Mouse (Mus musculus) kidney, adult 2 months (tissue): ENCODE measurements around the gene Trim31. TPM values are rescaled to one million over a fixed set of nuclear protein-coding genes. Genes with fewer than 3 reads are reported as not detected.

Experiments
- DNase-seq: peaks from one replicate; pipeline ENCODE4 v3.0.0; 2021
- H3K27ac ChIP-seq: fragments of 200-500 bp; 2 replicates; pipeline ENCODE4 v1.5.1; 2012; ENCODE audit warnings: low read depth, low read length, control low read depth, inconsistent platforms; ENCODE audit not compliant: insufficient read depth
- H3K27me3 ChIP-seq: fragments of 200-500 bp; replicated peaks from 2 replicates; pipeline ENCODE4 v1.6.1; 2012; ENCODE audit warnings: mild to moderate bottlenecking, moderate library complexity, low read length, inconsistent platforms; ENCODE audit not compliant: control insufficient read depth, insufficient read depth
- H3K36me3 ChIP-seq: fragments of 200-500 bp; 2 replicates; pipeline ENCODE4 v1.6.1; 2012; ENCODE audit warnings: mild to moderate bottlenecking, moderate library complexity, low read length, inconsistent platforms; ENCODE audit not compliant: control insufficient read depth, insufficient read depth
- H3K4me1 ChIP-seq: fragments of 200-500 bp; 2 replicates; pipeline ENCODE4 v1.6.1; 2011; ENCODE audit warnings: low read length; ENCODE audit not compliant: control insufficient read depth, insufficient read depth
- H3K4me3 ChIP-seq: fragments of 200-500 bp; 2 replicates; pipeline ENCODE4 v1.5.1; 2011; ENCODE audit warnings: mild to moderate bottlenecking, low read depth, low read length, control low read depth; ENCODE audit not compliant: insufficient read depth
- CTCF ChIP-seq: fragments of 200-500 bp; conservative IDR thresholded peaks from 2 replicates; pipeline ENCODE4 v1.5.1; 2011; ENCODE audit warnings: low read depth, mild to moderate bottlenecking, control low read depth, low read length, moderate library complexity, mixed read lengths; ENCODE audit not compliant: insufficient read depth, insufficient read length
- POLR2A ChIP-seq: fragments of 200-500 bp; IDR thresholded peaks from one replicate; pipeline ENCODE4 v1.6.1; 2011; ENCODE audit warnings: low read depth, low read length, control low read depth
- WGBS: fragments of 180-500 bp; shearing (Covaris S2); methylation state at CpG from one replicate; pipeline ENCODE4 v1.1.7; 2018; 5-methylcytosine and 5-hydroxymethylcytosine counted together
- polyA plus RNA-seq: library from polyadenylated mRNA; depleted of rRNA; stranded (reverse); fragments of >200 nt; gene quantifications from 2 replicates; pipeline ENCODE4 v1.2.3, GENCODE M21; 2012

Trim31 gene
- polyA plus RNA-seq, 1 experiment, result not detected

DNA sequence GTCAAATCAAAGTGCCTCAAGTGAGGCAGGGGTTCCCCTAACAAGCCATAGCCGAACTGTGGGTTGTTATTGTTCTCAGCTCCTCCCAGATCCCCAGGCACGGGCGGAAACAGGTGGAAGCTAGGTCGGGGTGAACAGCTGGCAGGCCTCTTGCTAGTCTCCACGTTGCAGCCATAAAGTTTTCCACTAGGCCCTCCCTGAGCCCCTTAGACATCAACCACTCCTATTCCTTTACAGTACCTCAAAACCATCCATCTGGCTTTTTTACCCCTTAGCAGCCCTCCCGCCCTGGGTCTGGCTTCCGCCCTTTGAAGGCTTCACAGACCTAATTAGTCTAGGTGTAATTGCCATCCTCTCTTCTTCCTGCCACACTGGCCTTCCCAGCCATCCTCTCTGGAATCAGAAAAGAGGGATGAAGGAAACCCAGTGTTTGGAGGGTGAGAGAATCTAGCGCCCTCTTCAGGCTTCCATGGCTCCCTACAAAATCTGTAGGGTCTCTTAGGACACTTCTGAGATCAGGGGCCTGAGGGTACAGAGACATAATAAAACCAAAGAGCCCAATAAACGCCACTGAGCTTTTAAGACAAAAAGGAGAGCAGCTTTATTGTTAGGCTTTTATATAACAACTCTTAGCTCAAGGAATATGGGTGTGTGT lies 46.3 kb downstream of the Trim31 start:
- WGBS, result 44% methylated on average over 9 of the region's 9 CpGs
- H3K4me3 ChIP-seq, result no peak overlapping the region
- TF ChIP-seq POLR2A (no peak), CTCF (peak; percentile 14; the same call in 1 of the 2 replicates)
- H3K27ac ChIP-seq, result no peak overlapping the region
- peaks cover 8% of the 10 kb centered on the region for H3K4me1 ChIP-seq
- no peak for DNase-seq
- H3K36me3 ChIP-seq, result no peaks in the 10 kb centered on the region
- H3K27me3 ChIP-seq, result no peaks in the 10 kb centered on the region

DNA sequence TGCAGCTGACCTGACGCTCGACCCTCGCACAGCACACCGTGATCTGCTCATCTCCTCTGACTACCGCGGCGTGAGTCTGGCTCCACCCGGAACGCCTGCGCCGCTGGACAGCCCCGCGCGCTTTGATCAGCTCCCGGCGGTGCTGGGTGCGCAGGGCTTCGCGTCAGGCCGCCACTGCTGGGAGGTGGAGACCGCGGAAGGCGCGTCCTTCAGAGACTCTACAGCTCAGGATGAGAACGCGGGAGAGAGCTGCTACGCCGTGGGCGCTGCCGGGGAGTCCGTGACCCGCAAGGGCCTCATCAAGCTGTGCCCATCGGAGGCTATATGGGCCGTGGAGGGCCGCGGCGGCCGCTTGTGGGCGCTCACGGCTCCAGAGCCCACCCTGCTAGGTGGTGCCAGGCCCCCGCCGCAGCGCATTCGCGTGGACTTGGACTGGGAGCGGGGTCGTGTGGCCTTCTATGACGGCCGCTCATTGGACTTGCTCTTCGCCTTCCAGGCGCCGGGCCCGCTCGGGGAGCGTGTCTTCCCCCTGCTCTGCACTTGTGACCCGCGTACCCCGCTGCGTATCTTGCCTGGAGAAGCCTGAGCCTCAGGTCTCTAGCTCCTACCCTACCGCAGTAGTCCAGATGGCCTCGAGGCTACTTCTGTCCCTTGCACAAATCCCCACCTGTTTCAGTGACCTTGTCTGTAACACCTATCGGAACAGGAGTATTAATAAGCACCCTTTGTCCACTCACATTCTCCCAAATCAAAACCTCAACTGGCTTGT lies 49.3 kb downstream of the Trim31 start:
- peak overlapping the region; percentile 50 for H3K4me3 ChIP-seq
- TF ChIP-seq CTCF (no peak), POLR2A (peak; percentile 13)
- H3K4me1 ChIP-seq, result peaks cover 10% of the 10 kb centered on the region
- H3K27me3 ChIP-seq, result no peaks in the 10 kb centered on the region
- H3K27ac ChIP-seq, result peak overlapping the region; percentile 25
- DNase-seq, result peak; percentile 58
- H3K36me3 ChIP-seq, result no peaks in the 10 kb centered on the region
- 1% methylated on average over 62 of the region's 62 CpGs for WGBS

DNA sequence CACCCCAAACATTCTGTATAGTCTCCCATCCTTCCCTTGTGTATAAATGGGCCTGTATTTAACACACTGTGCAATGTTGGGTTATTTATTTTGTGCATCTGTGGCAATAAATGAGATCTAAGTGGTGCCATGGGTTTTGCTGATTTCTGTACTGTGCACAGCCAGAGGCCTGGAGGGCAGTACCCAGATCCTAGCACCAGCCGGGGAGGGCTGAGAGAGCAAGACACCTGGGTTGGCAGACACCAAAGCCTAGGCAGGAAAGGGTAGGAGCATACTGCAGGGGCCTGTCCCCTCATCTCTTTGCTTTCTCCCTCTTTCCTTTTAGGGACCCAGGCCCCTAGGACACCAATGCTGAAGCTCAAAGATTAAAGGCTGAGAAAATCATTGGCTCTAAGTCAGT lies 50.4 kb downstream of the Trim31 start:
- no peak overlapping the region for H3K4me3 ChIP-seq
- no peak for DNase-seq
- H3K36me3 ChIP-seq, result no peaks in the 10 kb centered on the region
- 86% methylated on average over 1 of the region's 1 CpGs for WGBS
- H3K27ac ChIP-seq, result no peak overlapping the region
- no peak for TF ChIP-seq CTCF
- TF ChIP-seq POLR2A, result no peak
- no peaks in the 10 kb centered on the region for H3K27me3 ChIP-seq
- H3K4me1 ChIP-seq, result peaks cover 6% of the 10 kb centered on the region; the same call in 1 of the 2 replicates

DNA sequence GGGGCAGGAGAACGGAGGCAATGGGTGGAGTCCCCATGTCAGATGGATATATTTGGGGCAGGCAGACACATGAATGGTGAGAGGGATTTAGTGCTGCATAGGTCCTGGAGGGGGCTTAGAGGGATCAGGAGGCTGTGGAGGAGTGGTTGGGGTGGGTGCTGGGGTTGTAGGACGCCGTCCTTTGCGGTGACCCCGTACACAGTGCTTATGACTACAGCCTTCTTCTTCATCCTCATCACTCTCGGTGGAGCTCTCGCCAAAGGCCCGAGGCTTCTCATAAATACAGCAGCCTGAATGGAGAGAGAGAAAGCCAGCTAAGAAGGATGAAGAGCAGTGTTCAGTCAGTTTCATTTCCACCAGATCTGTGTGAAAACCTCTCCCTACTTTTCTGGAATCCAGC lies 51.3 kb downstream of the Trim31 start:
- WGBS, result 96% methylated on average over 8 of the region's 8 CpGs
- no peak for DNase-seq
- no peak for TF ChIP-seq POLR2A
- TF ChIP-seq CTCF, result no peak
- no peaks in the 10 kb centered on the region for H3K36me3 ChIP-seq
- no peak overlapping the region for H3K27ac ChIP-seq
- H3K27me3 ChIP-seq, result no peaks in the 10 kb centered on the region
- no peak overlapping the region for H3K4me3 ChIP-seq
- peaks cover 6% of the 10 kb centered on the region; the same call in 1 of the 2 replicates for H3K4me1 ChIP-seq

DNA sequence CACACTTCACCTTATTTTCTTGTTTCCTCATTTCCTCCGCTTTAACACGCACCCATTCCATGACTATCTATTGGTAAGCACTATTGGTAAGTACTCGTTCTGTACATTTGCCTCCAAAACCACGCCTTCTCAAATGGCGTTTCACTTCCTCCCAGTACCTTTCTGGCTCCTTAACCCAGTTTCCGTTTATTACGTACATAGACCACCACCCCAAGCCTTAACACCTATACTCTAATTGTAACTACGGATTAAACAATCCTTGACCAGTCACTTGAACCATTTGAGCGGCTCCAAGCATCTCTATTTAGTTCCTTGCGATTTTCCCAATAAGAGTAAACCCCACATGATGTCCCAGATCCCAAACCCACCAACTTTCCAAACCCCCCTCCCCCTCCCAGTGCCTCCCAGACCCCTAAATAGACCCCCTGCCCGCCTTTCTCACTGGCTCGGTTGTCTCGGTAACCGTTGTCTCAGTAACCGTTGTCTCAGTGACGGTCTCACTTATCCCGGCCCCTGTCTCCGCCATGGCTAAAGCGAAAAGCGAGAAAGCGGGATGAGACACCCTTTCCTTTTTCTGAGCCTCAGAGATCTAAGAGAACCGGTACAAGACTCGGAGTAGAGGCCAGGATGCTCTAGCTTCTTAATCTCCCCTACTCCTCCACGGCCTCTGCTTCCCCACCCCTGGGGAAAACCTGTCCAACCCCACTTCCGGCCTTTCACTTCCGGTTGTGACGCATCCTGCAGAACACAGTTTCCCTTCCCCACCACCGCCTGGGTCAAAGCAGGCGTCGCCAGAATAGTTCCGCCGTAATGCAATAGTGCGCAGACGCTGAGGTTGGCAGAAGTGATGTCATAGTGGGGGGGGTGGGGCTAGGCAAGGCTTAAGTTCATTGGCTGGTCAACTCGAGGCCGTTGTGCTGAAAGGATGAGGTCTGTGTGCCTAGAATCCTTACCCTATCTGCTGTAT lies 53.3 kb downstream of the Trim31 start, which contains the start of gene Ppp1r11:
TSS of gene Ppp1r11 (minus strand) at position 761 of the 967 bp plus-strand sequence.
- 2% methylated on average over 36 of the region's 36 CpGs for whole genome bisulfite sequencing
- DNase-seq, result peak; percentile 98
- H3K4me3 ChIP-seq, result peak within 1 kb of the TSS; percentile 93
- TF ChIP-seq POLR2A (no peak), CTCF (no peak)
- H3K27ac ChIP-seq, result peak within 1 kb of the TSS; percentile 78
- H3K27me3 ChIP-seq, result no peaks in the 10 kb centered on the region
- H3K36me3 ChIP-seq, result no peaks in the 10 kb centered on the region
- H3K4me1 ChIP-seq, result peaks cover 6% of the 10 kb centered on the region; the same call in 1 of the 2 replicates

DNA sequence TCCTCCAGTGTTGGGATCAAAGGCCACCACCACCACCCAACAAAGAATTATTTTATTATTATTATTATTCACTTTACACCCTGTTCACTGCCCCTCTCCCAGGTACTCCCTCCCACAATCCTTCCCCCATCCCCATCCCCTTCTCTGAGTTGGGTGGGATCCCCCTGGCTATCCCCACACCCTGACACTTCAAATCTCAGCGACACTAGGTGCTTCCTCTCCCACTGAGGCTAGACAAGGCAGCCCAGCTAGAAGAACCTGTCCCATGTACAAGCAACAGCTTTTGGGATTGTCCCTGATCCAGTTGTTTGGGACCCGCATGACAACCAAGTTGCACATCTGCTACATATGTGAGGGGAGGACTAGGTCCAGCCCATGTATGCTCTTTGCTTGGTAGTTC lies 54.7 kb downstream of the Trim31 start:
- H3K27ac ChIP-seq, result no peak overlapping the region
- WGBS, result 84% methylated on average over 2 of the region's 2 CpGs

More for the DNA sequence above, 54.7 kb downstream of the Trim31 start:
- peaks cover 5% of the 10 kb centered on the region; the same call in 1 of the 2 replicates for H3K4me1 ChIP-seq
- H3K4me3 ChIP-seq, result no peak overlapping the region
- no peaks in the 10 kb centered on the region for H3K27me3 ChIP-seq
- no peaks in the 10 kb centered on the region for H3K36me3 ChIP-seq
- TF ChIP-seq CTCF (no peak), POLR2A (no peak)
- no peak for DNase-seq
